Mouse (Mus musculus) kidney, adult 2 months (tissue): ENCODE measurements at regions not wholly inside any gene's neighbourhood (a gene's known extent, or its start where the extent isn't known, plus 50 kb on each side); places are given as distances from the start of the nearest gene placed in this dataset.

Experiments used
- CTCF ChIP-seq: fragments of 200-500 bp; conservative IDR thresholded peaks from 2 replicates; pipeline ENCODE4 v1.5.1; 2011; ENCODE audit warnings: low read depth, mild to moderate bottlenecking, control low read depth, low read length, moderate library complexity, mixed read lengths; ENCODE audit not compliant: insufficient read depth, insufficient read length
- POLR2A ChIP-seq: fragments of 200-500 bp; IDR thresholded peaks from one replicate; pipeline ENCODE4 v1.6.1; 2011; ENCODE audit warnings: low read depth, low read length, control low read depth

DNA sequence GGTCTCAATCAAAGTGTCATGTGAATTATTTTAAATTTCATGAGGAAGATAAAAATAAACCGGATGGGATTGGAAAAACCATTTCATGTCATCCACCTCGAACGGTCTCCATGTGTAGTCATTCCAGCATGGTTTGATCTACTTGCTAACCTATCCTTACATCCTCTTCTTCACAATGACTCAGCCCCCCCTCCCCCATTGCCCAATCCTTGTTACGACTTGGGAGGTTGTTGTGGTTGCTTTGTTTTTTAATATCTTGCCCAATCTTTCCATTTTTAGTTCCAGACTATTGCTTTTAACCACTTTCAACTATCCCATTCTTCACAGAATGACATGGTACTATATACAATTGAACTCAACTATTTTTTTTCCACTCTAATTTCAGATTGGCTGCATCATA lies 275.0 kb upstream of the Kcnj16 start:
- TF ChIP-seq POLR2A (no peak), CTCF (no peak)
